Mouse (Mus musculus): ENCODE data around the gene Rab40b.
"Not testable (repeated sequence)": the region's sequence is repeated elsewhere in the genome, so short reads cannot be mapped to it uniquely, and the experiment has no call there.

GRCm38 (mm10) chr11:121342423-121342822 is 45.6 kb downstream of the Rab40b start:
- TF ChIP-seq CTCF (IDR thresholded peaks at IDR 0.05); EP300 (IDR thresholded peaks at IDR 0.05; ENCODE audit: insufficient read depth, low read depth, low read length); POLR2A (IDR thresholded peaks at IDR 0.05; ENCODE audit: insufficient read depth, low read depth, low read length): not testable (repeated sequence)
